Mouse (Mus musculus) liver, adult 2 months (tissue): Measurements from ENCODE around the gene Tmem109. TPM values are rescaled to one million over a fixed set of nuclear protein-coding genes. Genes with fewer than 3 reads are reported as not detected.

Experiments
- DNase-seq: peaks from one replicate; pipeline ENCODE4 v3.0.0-alpha.2; 2011; ENCODE audit warnings: low read depth, low spot score; ENCODE audit errors: extremely low read depth
- H3K27ac ChIP-seq: fragments of 200-500 bp; replicated peaks from 2 replicates; pipeline ENCODE4 v1.5.1; 2012; ENCODE audit warnings: low read depth, mild to moderate bottlenecking, control low read depth, inconsistent platforms, low read length; ENCODE audit not compliant: insufficient read depth
- H3K27me3 ChIP-seq: fragments of 200-500 bp; 2 replicates; pipeline ENCODE4 v1.6.1; 2012; ENCODE audit warnings: mild to moderate bottlenecking, moderate library complexity, low read length, inconsistent platforms; ENCODE audit not compliant: control insufficient read depth, insufficient read depth
- H3K36me3 ChIP-seq: fragments of 200-500 bp; 2 replicates; pipeline ENCODE4 v1.6.1; 2012; ENCODE audit warnings: low read length, inconsistent platforms; ENCODE audit not compliant: control insufficient read depth, insufficient read depth
- H3K4me1 ChIP-seq: fragments of 200-500 bp; 2 replicates; pipeline ENCODE4 v1.6.1; 2011; ENCODE audit warnings: low read length; ENCODE audit not compliant: control insufficient read depth, insufficient read depth
- H3K4me3 ChIP-seq: fragments of 200-500 bp; 2 replicates; pipeline ENCODE4 v1.5.1; 2011; ENCODE audit warnings: low read depth, mild to moderate bottlenecking, control low read depth, low read length, moderate library complexity; ENCODE audit not compliant: insufficient read depth
- H3K79me2 ChIP-seq: fragments of 200-500 bp; 2 replicates; pipeline ENCODE4 v1.6.1; 2012; ENCODE audit warnings: inconsistent platforms, mild to moderate bottlenecking, low read length, moderate library complexity; ENCODE audit not compliant: control insufficient read depth, insufficient read depth
- H3K9ac ChIP-seq: fragments of 200-500 bp; 2 replicates; pipeline ENCODE4 v1.6.1; 2012; ENCODE audit warnings: low read depth, mild to moderate bottlenecking, control low read depth, inconsistent platforms, low read length
- CTCF ChIP-seq: fragments of 200-500 bp; IDR thresholded peaks from 2 replicates; pipeline ENCODE4 v1.5.1; 2011; ENCODE audit warnings: low read depth, low read length, control low read depth
- POLR2A ChIP-seq: fragments of 200-500 bp; IDR thresholded peaks from 2 replicates; pipeline ENCODE4 v1.6.1; 2011; ENCODE audit warnings: low read length, control low read depth; ENCODE audit not compliant: insufficient read depth; ENCODE audit errors: extremely low read depth
- WGBS: fragments of 180-500 bp; shearing (Covaris S2); methylation state at CpG from one replicate; pipeline ENCODE4 v1.1.7; 2018; 5-methylcytosine and 5-hydroxymethylcytosine counted together
- polyA plus RNA-seq: library from polyadenylated mRNA; depleted of rRNA; stranded (reverse); fragments of >200 nt; gene quantifications from 2 replicates; pipeline ENCODE4 v1.2.3, GENCODE M21; 2012
- total RNA-seq: library from RNA; depleted of rRNA; stranded (reverse); fragments of >200 nt; gene quantifications from 2 replicates; pipeline ENCODE4 v1.2.3, GENCODE M21; 2014

Gene Tmem109
- total and polyA plus RNA-seq, 2 experiments: 7.1 to 35.2 TPM

DNA sequence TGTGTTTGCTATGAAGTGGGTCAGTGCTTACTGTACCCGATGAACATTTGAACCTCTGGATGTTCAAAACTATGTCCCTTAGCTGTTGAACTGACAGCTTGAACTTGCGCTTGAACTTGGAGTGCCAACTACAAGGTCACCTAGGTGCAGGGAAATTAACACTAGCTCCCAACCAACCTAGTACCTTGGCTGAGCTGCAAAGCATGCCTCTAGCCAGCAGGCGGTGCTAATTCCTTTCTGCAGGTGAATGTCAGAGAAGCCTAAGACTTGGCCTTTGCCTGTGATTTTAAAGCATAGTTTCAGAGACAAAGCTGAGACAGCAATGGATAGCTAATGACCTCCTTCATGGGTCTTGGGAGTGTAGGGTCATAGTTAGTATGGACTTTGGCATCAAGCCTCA is 26.1 kb upstream of the Tmem109 start:
- 28% methylated on average over 3 of the region's 3 CpGs for WGBS
- no peak for TF ChIP-seq POLR2A
- TF ChIP-seq CTCF: peak; percentile 72; the same call in 1 of the 2 replicates
- peaks cover 11% of the 10 kb centered on the region for H3K4me1 ChIP-seq
- H3K9ac ChIP-seq: no peak overlapping the region
- no peak overlapping the region for H3K4me3 ChIP-seq
- H3K27ac ChIP-seq: no peak overlapping the region
- peaks cover 19% of the 10 kb centered on the region for H3K36me3 ChIP-seq
- peak; percentile 61 for DNase-seq
- no peaks in the 10 kb centered on the region for H3K79me2 ChIP-seq
- no peaks in the 10 kb centered on the region for H3K27me3 ChIP-seq

DNA sequence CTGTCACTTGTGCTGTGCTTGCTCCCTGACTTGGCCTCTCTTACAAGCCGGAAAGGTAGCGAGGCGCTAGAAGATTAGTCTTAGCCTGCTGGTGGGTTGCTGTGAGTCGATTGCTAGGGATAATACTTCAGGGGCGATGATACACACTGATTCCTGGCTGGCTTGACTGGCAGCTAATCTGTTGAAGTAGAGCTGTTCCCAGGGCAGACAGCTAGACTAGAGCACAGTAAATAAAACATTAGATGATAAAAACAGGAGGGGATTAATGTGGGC is 23.9 kb upstream of the Tmem109 start:
- WGBS: 82% methylated on average over 5 of the region's 5 CpGs
- H3K79me2 ChIP-seq: no peaks in the 10 kb centered on the region
- peak overlapping the region; percentile 4; the same call in 1 of the 2 replicates for H3K27ac ChIP-seq
- no peak overlapping the region for H3K4me3 ChIP-seq
- DNase-seq: no peak
- peaks cover 11% of the 10 kb centered on the region for H3K4me1 ChIP-seq
- peaks cover 42% of the 10 kb centered on the region for H3K36me3 ChIP-seq
- H3K9ac ChIP-seq: no peak overlapping the region
- TF ChIP-seq POLR2A (no peak), CTCF (no peak)
- no peaks in the 10 kb centered on the region for H3K27me3 ChIP-seq

DNA sequence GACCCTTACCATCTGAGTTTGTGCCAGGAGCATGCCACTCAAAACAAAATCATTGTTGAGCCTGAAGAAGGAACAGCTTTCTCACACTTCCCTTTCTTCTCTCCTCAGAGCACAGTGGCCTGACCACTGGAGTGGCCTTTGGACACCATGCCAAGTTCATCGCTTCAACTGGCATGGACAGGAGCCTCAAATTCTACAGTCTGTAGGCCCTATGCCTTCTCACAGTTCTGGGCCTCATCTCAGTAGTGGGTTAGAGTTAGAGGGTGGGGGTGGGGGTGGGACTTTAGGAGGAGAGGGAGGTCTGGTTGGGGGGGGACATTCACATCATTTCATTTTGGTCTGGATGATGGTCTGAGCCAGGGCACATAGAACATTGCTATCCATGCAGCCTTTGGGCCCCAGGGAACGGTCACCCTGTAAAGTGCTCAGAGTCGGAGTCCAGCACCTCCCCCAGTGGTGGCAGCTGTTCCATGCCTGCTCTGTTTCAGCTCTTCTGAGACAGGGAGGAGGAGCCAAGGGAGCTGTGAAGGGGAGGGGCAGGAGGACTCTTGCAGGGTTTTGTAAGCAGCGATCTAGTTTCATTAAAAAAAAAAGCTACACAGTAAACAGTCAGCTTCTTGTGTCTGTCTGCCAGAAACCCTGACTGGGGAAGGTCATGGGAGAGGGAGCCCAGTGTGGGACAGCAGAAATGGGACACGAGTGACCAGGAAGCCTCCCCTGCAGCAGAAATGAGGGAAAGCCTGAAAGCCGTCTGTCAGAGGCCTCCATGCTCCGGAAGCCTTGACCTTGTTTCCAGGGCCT is 23.3 kb upstream of the Tmem109 start:
- Histone ChIP-seq H3K79me2 (no peaks in the 10 kb centered on the region), H3K27ac (peak overlapping the region; percentile 42), H3K9ac (0 out of 2 replicates have a peak overlapping the region, but pooled peaks have one; percentile 21), H3K27me3 (no peaks in the 10 kb centered on the region), H3K4me3 (no peak overlapping the region), H3K36me3 (peaks cover 43% of the 10 kb centered on the region), H3K4me1 (peaks cover 11% of the 10 kb centered on the region)
- WGBS: 48% methylated on average over 7 of the region's 7 CpGs
- peak; percentile 60 for DNase-seq
- TF ChIP-seq CTCF (no peak), POLR2A (no peak)

DNA sequence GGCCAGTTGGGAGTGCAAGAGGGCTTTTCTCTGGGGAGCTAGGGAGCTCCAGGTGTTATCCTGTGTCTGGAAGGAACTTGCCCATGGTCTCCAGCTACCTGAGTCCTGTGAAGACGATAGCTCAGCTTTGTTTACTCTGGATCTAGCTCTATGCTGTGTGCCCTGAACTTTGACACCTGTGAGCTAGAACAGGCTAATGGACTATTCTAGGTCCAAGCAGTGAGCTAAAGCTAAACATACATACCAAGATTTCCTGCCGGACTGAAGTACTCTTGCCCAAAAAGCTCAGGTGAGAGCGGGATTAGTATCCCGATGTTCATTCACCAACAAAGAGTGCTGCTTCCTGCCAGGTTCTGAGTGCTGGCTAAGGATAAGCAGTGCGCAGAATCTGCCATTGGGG is 22.7 kb upstream of the Tmem109 start:
- H3K79me2 ChIP-seq: no peaks in the 10 kb centered on the region
- no peak for TF ChIP-seq POLR2A
- no peak for TF ChIP-seq CTCF
- H3K9ac ChIP-seq: 0 out of 2 replicates have a peak overlapping the region, but pooled peaks have one; percentile 21
- H3K4me1 ChIP-seq: peaks cover 11% of the 10 kb centered on the region
- no peak overlapping the region for H3K4me3 ChIP-seq
- DNase-seq: peak; percentile 82
- H3K27me3 ChIP-seq: no peaks in the 10 kb centered on the region
- peaks cover 49% of the 10 kb centered on the region for H3K36me3 ChIP-seq
- H3K27ac ChIP-seq: peak overlapping the region; percentile 42
- WGBS: 52% methylated on average over 5 of the region's 5 CpGs

DNA sequence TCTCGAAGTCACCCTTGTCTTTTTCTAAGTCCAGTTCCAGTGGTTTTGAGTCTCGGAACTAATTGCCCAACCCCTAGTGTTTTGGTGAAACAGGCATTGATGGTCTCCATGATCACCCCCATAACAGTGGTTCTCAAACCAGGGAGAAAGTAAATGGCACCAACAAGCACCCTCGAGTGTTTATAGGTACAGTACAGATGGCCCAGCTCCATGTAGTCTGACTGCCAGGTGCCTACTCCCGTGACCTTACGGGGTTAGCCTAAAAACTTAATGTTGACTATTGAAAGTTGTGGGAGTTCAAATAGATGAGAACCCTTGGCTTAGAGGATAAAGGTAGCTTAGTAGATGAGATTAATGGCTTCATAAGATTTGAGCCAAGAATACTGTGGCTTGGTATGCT is 19.2 kb upstream of the Tmem109 start:
- WGBS: 33% methylated on average over 5 of the region's 5 CpGs
- Histone ChIP-seq H3K27me3 (no peaks in the 10 kb centered on the region), H3K4me3 (no peak overlapping the region), H3K9ac (no peak overlapping the region), H3K36me3 (peaks cover 62% of the 10 kb centered on the region), H3K79me2 (peaks cover 4% of the 10 kb centered on the region; the same call in 1 of the 2 replicates), H3K27ac (no peak overlapping the region), H3K4me1 (peaks cover 19% of the 10 kb centered on the region)
- no peak for TF ChIP-seq CTCF
- TF ChIP-seq POLR2A: no peak
- peak; percentile 79 for DNase-seq

DNA sequence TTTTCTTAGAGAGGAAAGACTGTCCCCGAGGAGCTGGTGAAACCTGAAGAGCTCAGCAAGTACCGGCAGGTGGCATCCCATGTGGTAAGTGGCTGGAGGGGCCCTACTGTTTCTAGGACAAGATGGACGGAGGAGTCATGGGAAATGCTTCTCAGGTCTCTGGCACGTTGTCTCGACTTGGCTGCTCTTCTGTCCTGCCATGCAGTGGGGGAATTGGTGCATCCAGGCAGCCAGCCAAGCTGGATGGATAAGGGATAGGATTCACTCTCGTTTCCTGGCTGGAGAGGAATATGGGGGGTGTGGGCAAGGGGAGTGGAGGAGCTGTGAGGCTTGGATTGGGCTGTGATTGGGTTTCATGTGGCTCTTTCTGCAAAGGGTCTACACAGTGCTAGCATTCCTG is 18.5 kb upstream of the Tmem109 start:
- Histone ChIP-seq H3K4me3 (no peak overlapping the region), H3K27me3 (no peaks in the 10 kb centered on the region), H3K9ac (no peak overlapping the region), H3K79me2 (peaks cover 4% of the 10 kb centered on the region; the same call in 1 of the 2 replicates), H3K27ac (no peak overlapping the region), H3K36me3 (peaks cover 60% of the 10 kb centered on the region), H3K4me1 (peaks cover 19% of the 10 kb centered on the region)
- no peak for TF ChIP-seq CTCF
- TF ChIP-seq POLR2A: no peak
- peak; percentile 39 for DNase-seq
- 34% methylated on average over 6 of the region's 6 CpGs for WGBS
